In genomic region chr11:118058367-118058766, GRCm38 (mm10) we compare ENCODE assay signal across 21 mouse cellular contexts.
DNase-seq lines count a peak whose midpoint lies in the region; ATAC-seq lines count a peak whose summit lies in the region.
"Had no signal": no experiment of that assay in that cellular context is flagged by ENCODE, and none has a peak within 500 bp of the region (broad histone marks: within the 10 kb centered on the region; RNA-seq: fewer than 3 reads in every experiment).

No protein-coding gene starts in this region.

- no peaks in the 10 kb centered on the region for H3K36me3 ChIP-seq in heart, embryonic 11.5 days (ENCODE audit: control insufficient read depth, insufficient read depth, low read length)
- H3K36me3 ChIP-seq in kidney, embryonic 14.5 days (ENCODE audit: control insufficient read depth, insufficient read depth, low read length): no peaks in the 10 kb centered on the region
- H3K36me3 ChIP-seq in midbrain, embryonic 16.5 days (ENCODE audit: control insufficient read depth, insufficient read depth, low read length): no peaks in the 10 kb centered on the region
- H3K36me3 ChIP-seq in midbrain, embryonic 10.5 days: no peaks in the 10 kb centered on the region
- no peaks in the 10 kb centered on the region for H3K36me3 ChIP-seq in limb, embryonic 10.5 days
- H3K36me3 ChIP-seq: embryonic facial prominence, embryonic 15.5 days; heart, embryonic 12.5 days; intestine, embryonic 15.5 days had no signal

- no peaks in the 10 kb centered on the region for H3K4me1 ChIP-seq in heart, embryonic 11.5 days (ENCODE audit: control insufficient read depth, insufficient read depth, low read length)
- H3K4me1 ChIP-seq in kidney, embryonic 14.5 days (ENCODE audit: control insufficient read depth, insufficient read depth, low read length): 0 out of 2 replicates have a peak, but pooled peaks cover 3% of the 10 kb centered on the region
- H3K4me1 ChIP-seq in midbrain, embryonic 16.5 days (ENCODE audit: control insufficient read depth, insufficient read depth, low read length): no peaks in the 10 kb centered on the region
- H3K4me1 ChIP-seq in midbrain, embryonic 10.5 days: peaks cover 17% of the 10 kb centered on the region
- peaks cover 32% of the 10 kb centered on the region for H3K4me1 ChIP-seq in limb, embryonic 10.5 days
- H3K4me1 ChIP-seq: embryonic facial prominence, embryonic 15.5 days; intestine, embryonic 15.5 days had no signal

- no peaks in the 10 kb centered on the region for H3K9me3 ChIP-seq in heart, embryonic 11.5 days (replicated peaks; ENCODE audit: control insufficient read depth, low read length)
- H3K9me3 ChIP-seq in kidney, embryonic 14.5 days (ENCODE audit: control insufficient read depth, low read length): no peaks in the 10 kb centered on the region
- H3K9me3 ChIP-seq in midbrain, embryonic 16.5 days (replicated peaks; ENCODE audit: control insufficient read depth, low read length, poor library complexity, severe bottlenecking): no peaks in the 10 kb centered on the region
- no peaks in the 10 kb centered on the region for H3K9me3 ChIP-seq in midbrain, embryonic 10.5 days (replicated peaks)
- no peaks in the 10 kb centered on the region for H3K9me3 ChIP-seq in limb, embryonic 10.5 days (replicated peaks)
- H3K9me3 ChIP-seq: embryonic facial prominence, embryonic 15.5 days; heart, embryonic 12.5 days; intestine, embryonic 15.5 days had no signal

- H3K4me2 ChIP-seq in heart, embryonic 11.5 days: no peak overlapping the region
- H3K4me2 ChIP-seq in kidney, embryonic 14.5 days (replicated peaks; ENCODE audit: low read depth, low read length): no peak overlapping the region
- H3K4me2 ChIP-seq in midbrain, embryonic 16.5 days (ENCODE audit: low read length): no peak overlapping the region
- H3K4me2 ChIP-seq: embryonic facial prominence, embryonic 15.5 days; heart, embryonic 12.5 days; intestine, embryonic 15.5 days had no signal

- H3K4me3 ChIP-seq in heart, embryonic 11.5 days (ENCODE audit: low read depth, low read length): no peak overlapping the region
- no peak overlapping the region for H3K4me3 ChIP-seq in kidney, embryonic 14.5 days (ENCODE audit: low read length)
- H3K4me3 ChIP-seq in midbrain, embryonic 16.5 days (ENCODE audit: low read depth, low read length): no peak overlapping the region
- no peak overlapping the region for H3K4me3 ChIP-seq in midbrain, embryonic 10.5 days
- no peak overlapping the region for H3K4me3 ChIP-seq in limb, embryonic 10.5 days
- H3K4me3 ChIP-seq: embryonic facial prominence, embryonic 15.5 days; erythroblast, embryonic 14.5 days; heart, embryonic 12.5 days; intestine, embryonic 15.5 days had no signal

- 70% methylated on average over 12 of the region's 12 CpGs for WGBS in heart, embryonic 11.5 days (ENCODE audit: insufficient replicate concordance)
- 41% methylated on average over 12 of the region's 12 CpGs for WGBS in kidney, embryonic 14.5 days
- 78% methylated on average over 12 of the region's 12 CpGs for WGBS in midbrain, embryonic 16.5 days
- WGBS in midbrain, embryonic 10.5 days: 77% methylated on average over 12 of the region's 12 CpGs
- 76% methylated on average over 12 of the region's 12 CpGs for WGBS in limb, embryonic 10.5 days

- ATAC-seq in heart, embryonic 11.5 days (replicated peaks; ENCODE audit: insufficient number of reproducible peaks, low FRiP score, low TSS enrichment): 0 out of 2 replicates have a peak, but pooled peaks have one; percentile 39
- peak; percentile 62; the same call in 1 of the 2 replicates for ATAC-seq in kidney, embryonic 14.5 days (ENCODE audit: low FRiP score, low TSS enrichment)
- no peak for ATAC-seq in midbrain, embryonic 16.5 days
- ATAC-seq: activated CD4-positive, CD25-positive, alpha-beta regulatory T cell, adult 4 months; forebrain, embryonic 16.5 days; intestine, embryonic 15.5 days; Patski had no signal

- H3K9ac ChIP-seq in heart, embryonic 11.5 days (ENCODE audit: low read depth, low read length): no peak overlapping the region
- H3K9ac ChIP-seq in kidney, embryonic 14.5 days (ENCODE audit: low read depth, low read length): no peak overlapping the region
- 0 out of 2 replicates have a peak overlapping the region, but pooled peaks have one; percentile 16 for H3K9ac ChIP-seq in midbrain, embryonic 16.5 days (ENCODE audit: low read depth, low read length)
- H3K9ac ChIP-seq: embryonic facial prominence, embryonic 15.5 days; heart, embryonic 12.5 days; intestine, embryonic 15.5 days had no signal

- DNase-seq in heart, postnatal 4 days: no peak
- DNase-seq in kidney, postnatal 10 days: no peak
- DNase-seq in midbrain, embryonic 10.5 days (ENCODE audit: low spot score): no peak
- no peak for DNase-seq in limb, embryonic 10.5 days (ENCODE audit: low spot score)
- no peak for DNase-seq in lung, postnatal 10 days
- DNase-seq: adrenal gland, postnatal 25 days; cerebellum, adult 18-20 months; cerebellum, adult 9-11 months; cerebellum, postnatal 36 days; gastrocnemius, postnatal 10 days; heart, adult 18-20 months had no signal

- no peak overlapping the region for H3K27ac ChIP-seq in heart, embryonic 11.5 days (ENCODE audit: low read depth, low read length)
- H3K27ac ChIP-seq in kidney, embryonic 14.5 days (ENCODE audit: low read depth, low read length): no peak overlapping the region
- H3K27ac ChIP-seq in midbrain, embryonic 16.5 days (ENCODE audit: low read length): no peak overlapping the region
- H3K27ac ChIP-seq in midbrain, embryonic 10.5 days (replicated peaks): no peak overlapping the region
- 0 out of 2 replicates have a peak overlapping the region, but pooled peaks have one; percentile 5 for H3K27ac ChIP-seq in limb, embryonic 10.5 days
- H3K27ac ChIP-seq: embryonic facial prominence, embryonic 15.5 days; intestine, embryonic 15.5 days had no signal

- H3K27me3 ChIP-seq in heart, embryonic 11.5 days (ENCODE audit: control insufficient read depth, insufficient read depth, low read length): peaks cover 8% of the 10 kb centered on the region; the same call in 1 of the 2 replicates
- H3K27me3 ChIP-seq in kidney, embryonic 14.5 days (ENCODE audit: control insufficient read depth, insufficient read depth, low read length): no peaks in the 10 kb centered on the region
- no peaks in the 10 kb centered on the region for H3K27me3 ChIP-seq in midbrain, embryonic 16.5 days (ENCODE audit: control insufficient read depth, insufficient read depth, low read depth, low read length)
- no peaks in the 10 kb centered on the region for H3K27me3 ChIP-seq in midbrain, embryonic 10.5 days (ENCODE audit: low read depth, poor library complexity, severe bottlenecking)
- peaks cover 6% of the 10 kb centered on the region; the same call in 1 of the 2 replicates for H3K27me3 ChIP-seq in limb, embryonic 10.5 days (ENCODE audit: low read depth, poor library complexity, severe bottlenecking)
- H3K27me3 ChIP-seq: embryonic facial prominence, embryonic 15.5 days; intestine, embryonic 15.5 days had no signal
